ENCODE assay signal across 1 mouse cellular context in the genomic region with DNA sequence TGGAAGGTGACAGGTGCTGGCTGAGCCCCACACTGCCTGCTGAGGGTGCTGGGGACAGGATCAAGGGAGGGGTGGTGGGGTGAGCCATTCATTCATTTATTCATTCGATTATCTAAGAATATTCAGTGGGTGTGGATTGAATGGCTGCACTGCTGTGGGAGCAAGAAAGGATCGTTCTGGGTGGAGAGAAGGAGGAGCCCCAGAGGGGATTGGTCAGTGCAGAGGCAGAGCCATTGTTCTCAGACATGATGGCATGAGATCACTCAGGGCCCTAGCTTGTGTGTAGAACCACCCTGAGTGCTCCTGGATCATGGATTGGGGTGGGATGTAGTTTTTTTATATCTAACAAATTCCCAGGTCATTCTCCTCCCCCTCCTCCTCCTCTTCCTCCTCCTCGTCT.
TF ChIP-seq lines count a peak whose summit lies in the region.

No protein-coding gene starts in this region.

TF ChIP-seq in CH12.LX, 34 proteins besides CTCF, POLR2A, EP300 and RAD21 (continued from another document):
- TF ChIP-seq MYC (IDR thresholded peaks at IDR 0.05; ENCODE audit: low read depth, low read length), result no peak
- no peak for TF ChIP-seq JUND (conservative IDR thresholded peaks at IDR 0.05; ENCODE audit: low read depth, low read length)
- no peak for TF ChIP-seq SMC3 (IDR thresholded peaks at IDR 0.05; ENCODE audit: low read depth, low read length)
- TF ChIP-seq RCOR1 (conservative IDR thresholded peaks at IDR 0.05; ENCODE audit: low read depth, low read length), result no peak
- TF ChIP-seq MEF2A (IDR thresholded peaks at IDR 0.05; ENCODE audit: borderline replicate concordance, low read depth, low read length), result no peak
- TF ChIP-seq CHD1 (IDR thresholded peaks at IDR 0.05; ENCODE audit: low read depth, low read length), result no peak
- TF ChIP-seq MAZ (IDR thresholded peaks at IDR 0.05; ENCODE audit: low read depth, low read length), result no peak
- TF ChIP-seq UBTF (IDR thresholded peaks at IDR 0.05; ENCODE audit: low read depth, low read length), result no peak
- TF ChIP-seq GABPA (IDR thresholded peaks at IDR 0.05; ENCODE audit: insufficient replicate concordance, low read depth, low read length), result no peak
- TF ChIP-seq NELFE (IDR thresholded peaks at IDR 0.05; ENCODE audit: low read depth, low read length), result no peak
- TF ChIP-seq USF1 (IDR thresholded peaks at IDR 0.05; ENCODE audit: low read depth, low read length), result no peak
- TF ChIP-seq E2F4 (IDR thresholded peaks at IDR 0.05; ENCODE audit: insufficient replicate concordance, low read depth, low read length), result no peak
- TF ChIP-seq ZKSCAN1 (IDR thresholded peaks at IDR 0.05; ENCODE audit: borderline replicate concordance, low read depth, low read length), result no peak
TF ChIP-seq in CH12.LX: peak in this region for 0.
